Mouse (Mus musculus) ES-E14 (cell line): Measurements from ENCODE around the gene Fam92b. TPM values are rescaled to one million over a fixed set of nuclear protein-coding genes. Genes with fewer than 3 reads are reported as not detected.

Experiments
- DNase-seq: peaks from one replicate; pipeline ENCODE4 v3.0.0-alpha.2; 2013; ENCODE audit warnings: low read depth, low spot score
- H3K27ac ChIP-seq: 2 replicates; pipeline ENCODE4 v1.5.1; 2012; ENCODE audit warnings: low read depth, mild to moderate bottlenecking, low read length, moderate library complexity, mixed read lengths; ENCODE audit not compliant: poor library complexity, insufficient read depth, severe bottlenecking
- H3K36me3 ChIP-seq: 2 replicates; pipeline ENCODE4 v1.6.1; 2012; ENCODE audit warnings: mild to moderate bottlenecking, low read length, moderate library complexity, mixed read lengths; ENCODE audit not compliant: control insufficient read depth, poor library complexity, insufficient read depth, severe bottlenecking
- H3K4me1 ChIP-seq, 2 experiments: fragments of 150-350 bp in 1 of 2; sonication (generic) in 1 of 2; 2 replicates each; pipeline ENCODE4 v1.6.1; 2012; ENCODE audit warnings: low read length in 2 of 2, mild to moderate bottlenecking in 1 of 2, mixed read lengths in 1 of 2; ENCODE audit not compliant: control insufficient read depth in 2 of 2, insufficient read depth in 2 of 2, poor library complexity in 1 of 2
- H3K4me3 ChIP-seq, 2 experiments: fragments of 150-350 bp in 1 of 2; sonication (generic) in 1 of 2; 2 replicates each; pipeline ENCODE4 v1.5.1; 2012; ENCODE audit warnings: low read length in 2 of 2, low read depth in 1 of 2, mild to moderate bottlenecking in 1 of 2, mixed read lengths in 1 of 2; ENCODE audit not compliant: insufficient read depth in 1 of 2, poor library complexity in 1 of 2, severe bottlenecking in 1 of 2
- H3K9ac ChIP-seq: 2 replicates; pipeline ENCODE4 v1.6.1; 2012; ENCODE audit warnings: low read depth, mild to moderate bottlenecking, low read length, mixed read lengths; ENCODE audit not compliant: poor library complexity, insufficient read depth, severe bottlenecking
- H3K9me3 ChIP-seq: fragments of 150-350 bp; sonication (generic); 2 replicates; pipeline ENCODE4 v1.6.1; 2012; ENCODE audit warnings: low read depth, mild to moderate bottlenecking, low read length; ENCODE audit not compliant: control insufficient read depth, insufficient read depth
- CHD2 ChIP-seq: IDR thresholded peaks from 2 replicates; pipeline ENCODE4 v1.6.1; 2014; ENCODE audit warnings: mild to moderate bottlenecking, low read depth, low read length, inconsistent platforms
- HCFC1 ChIP-seq: IDR thresholded peaks from 2 replicates; pipeline ENCODE4 v1.6.1; 2012; ENCODE audit warnings: low read length, inconsistent platforms, borderline replicate concordance; ENCODE audit not compliant: insufficient read depth
- MAFK ChIP-seq: IDR thresholded peaks from 2 replicates; pipeline ENCODE4 v1.6.1; 2014; ENCODE audit warnings: mild to moderate bottlenecking, low read depth, low read length, inconsistent platforms; ENCODE audit not compliant: insufficient read depth
- ZC3H11A ChIP-seq: IDR thresholded peaks from 2 replicates; pipeline ENCODE4 v1.6.1; 2012; ENCODE audit warnings: low read depth, mild to moderate bottlenecking, inconsistent platforms, low read length, borderline replicate concordance
- ZNF384 ChIP-seq: IDR thresholded peaks from 2 replicates; pipeline ENCODE4 v1.6.1; 2012; ENCODE audit warnings: low read depth, low read length, inconsistent platforms
- in situ Hi-C, 2 experiments: fragments of 600-800 bp; cut with MboI; formaldehyde crosslinking; loops; one replicate each; pipeline ENCODE4 v1.15.1; 2025; ENCODE audit warnings: low sequenced_read_pairs in 2 of 2, inconsistent platforms in 1 of 2; ENCODE audit not compliant: unreplicated experiment in 2 of 2
- total RNA-seq: library from RNA; depleted of rRNA; stranded (reverse); fragments of 300-350 nt; gene quantifications from 2 replicates; pipeline ENCODE4 v1.2.3, GENCODE M21; 2012

Fam92b gene
- total RNA-seq, 1 experiment = not detected

DNA sequence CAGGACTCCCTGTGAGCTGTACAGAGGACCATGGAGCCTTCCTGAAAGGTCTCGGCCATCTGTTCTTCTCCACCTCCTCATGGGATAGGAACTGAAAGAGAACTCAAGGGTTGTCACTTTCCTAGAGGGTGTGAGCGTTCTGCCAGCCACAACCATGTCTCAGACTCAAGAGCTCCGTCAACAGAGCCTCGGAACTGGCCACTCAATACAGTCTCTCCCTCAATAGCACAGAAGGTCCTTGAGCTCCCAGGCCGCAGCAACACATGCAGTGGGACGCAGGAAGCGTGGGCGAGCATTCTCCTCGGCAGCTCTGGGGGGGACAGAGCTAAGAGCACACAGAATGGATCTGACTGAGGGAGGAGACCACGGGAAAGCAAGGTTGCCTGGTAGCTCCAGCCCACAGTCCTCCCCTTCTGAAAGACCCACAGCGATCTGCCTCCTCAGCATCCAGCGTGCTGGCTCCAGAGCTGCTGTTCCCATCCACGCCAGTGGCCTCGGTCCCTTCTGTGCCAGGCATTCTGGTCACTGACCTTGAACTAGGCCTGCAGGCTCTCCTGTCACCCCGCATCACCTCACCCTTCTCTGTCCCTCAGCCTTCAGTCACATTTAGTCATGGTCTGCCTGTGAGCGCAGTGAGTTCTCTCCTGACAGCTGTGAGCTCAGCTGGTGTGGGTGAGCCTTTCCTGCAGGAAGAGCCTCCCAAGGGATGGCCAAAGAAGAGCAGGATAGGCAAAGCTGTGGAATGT is 15.4 kb downstream of the Fam92b start:
- TF ChIP-seq CHD2 (no peak), ZC3H11A (no peak), ZNF384 (no peak), MAFK (no peak), HCFC1 (no peak)
- Histone ChIP-seq H3K36me3 (no peaks in the 10 kb centered on the region), H3K4me3 (no peak overlapping the region), H3K4me1 (no peaks in the 10 kb centered on the region; a peak in 1 of 4 replicates), H3K9me3 (no peaks in the 10 kb centered on the region), H3K9ac (no peak overlapping the region), H3K27ac (no peak overlapping the region)
- in situ Hi-C loops = no loop called here
- DNase-seq = no peak

DNA sequence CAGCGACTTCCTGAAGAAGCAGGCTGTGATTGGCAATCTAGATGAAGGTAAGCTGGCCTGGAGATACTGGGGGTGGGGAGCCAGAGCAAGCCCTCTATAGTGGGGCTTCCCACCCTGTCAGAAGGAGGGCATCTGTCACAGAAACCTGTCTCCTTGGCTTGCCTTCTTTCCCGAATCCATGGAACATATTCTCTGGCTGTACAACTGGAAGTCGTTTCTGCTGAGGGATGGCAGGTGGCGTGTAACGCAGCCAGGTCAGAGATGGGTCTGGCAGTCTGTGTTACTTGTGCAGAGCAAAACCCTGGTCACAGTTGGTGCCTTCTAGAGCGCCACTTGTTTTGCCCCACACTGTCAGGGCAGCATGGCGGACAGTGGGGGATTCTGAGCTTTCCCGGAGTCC is 16.9 kb downstream of the Fam92b start:
- Histone ChIP-seq H3K4me1 (no peaks in the 10 kb centered on the region; a peak in 1 of 4 replicates), H3K9me3 (no peaks in the 10 kb centered on the region), H3K27ac (no peak overlapping the region), H3K9ac (no peak overlapping the region), H3K36me3 (no peaks in the 10 kb centered on the region), H3K4me3 (no peak overlapping the region; a peak in 1 of 4 replicates)
- no peak for DNase-seq
- in situ Hi-C loops = no loop called here
- TF ChIP-seq MAFK (no peak), CHD2 (no peak), HCFC1 (no peak), ZNF384 (no peak), ZC3H11A (no peak)

DNA sequence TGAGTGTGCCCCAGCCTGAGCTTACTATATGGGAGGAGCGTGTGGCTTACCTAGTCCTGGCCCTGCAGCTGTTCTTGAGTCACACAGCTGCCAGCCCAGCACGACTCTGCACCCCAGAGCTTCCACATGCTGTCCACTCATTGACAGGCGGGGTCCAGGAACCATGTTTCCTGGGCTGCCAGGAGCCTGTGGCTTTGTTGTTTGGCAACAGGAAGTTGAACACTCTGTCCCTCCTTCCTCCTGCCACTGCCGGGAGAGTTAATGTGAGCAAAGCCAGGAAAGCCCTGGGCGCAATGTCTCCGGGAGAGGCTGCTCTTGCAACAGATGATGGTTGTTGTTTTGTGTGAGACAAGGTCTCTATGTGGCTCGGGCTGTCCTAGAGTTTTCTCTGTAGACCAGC is 24.6 kb downstream of the Fam92b start:
- H3K9me3 ChIP-seq = no peaks in the 10 kb centered on the region
- in situ Hi-C loops = no loop called here
- peak overlapping the region; percentile 42 for H3K9ac ChIP-seq
- no peaks in the 10 kb centered on the region for H3K36me3 ChIP-seq
- no peak for TF ChIP-seq CHD2
- TF ChIP-seq ZNF384 = no peak
- TF ChIP-seq MAFK = no peak
- TF ChIP-seq HCFC1 = no peak
- no peak for TF ChIP-seq ZC3H11A
- DNase-seq = no peak
- peaks cover 0 to 9% of the 10 kb centered on the region in 2 experiments; a peak in 1 of 4 replicates for H3K4me1 ChIP-seq
- H3K4me3 ChIP-seq = peak overlapping the region; percentile 44 to 45
- no peak overlapping the region for H3K27ac ChIP-seq

DNA sequence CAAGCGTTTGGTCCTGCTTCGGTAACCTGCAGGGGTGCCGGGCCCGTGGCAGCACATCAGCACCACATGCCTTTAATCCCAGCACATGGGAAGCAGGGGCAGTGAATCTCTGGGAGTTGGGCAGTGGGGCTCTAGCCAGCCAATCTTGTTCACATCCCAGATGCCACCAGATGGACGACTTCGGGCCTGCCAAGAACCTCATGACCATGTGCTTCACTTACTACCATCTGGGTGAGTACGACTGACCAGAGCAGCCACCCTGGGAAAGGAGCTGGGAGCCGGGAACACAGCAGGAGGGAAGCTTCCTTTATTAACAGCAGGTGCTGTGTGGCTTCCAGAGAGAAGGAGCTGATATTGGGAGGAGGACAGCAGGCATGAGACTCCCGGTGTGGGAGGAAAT is 26.1 kb downstream of the Fam92b start:
- Histone ChIP-seq H3K27ac (no peak overlapping the region), H3K9me3 (no peaks in the 10 kb centered on the region), H3K9ac (no peak overlapping the region), H3K4me1 (peaks cover 0 to 12% of the 10 kb centered on the region in 2 experiments; a peak in 1 of 4 replicates), H3K4me3 (no peak overlapping the region), H3K36me3 (no peaks in the 10 kb centered on the region)
- TF ChIP-seq ZC3H11A = no peak
- no peak for TF ChIP-seq MAFK
- TF ChIP-seq ZNF384 = no peak
- no peak for TF ChIP-seq CHD2
- no peak for TF ChIP-seq HCFC1
- DNase-seq = no peak
- in situ Hi-C loops = no loop called here
